Mouse (Mus musculus) intestine, embryonic 16.5 days (tissue): ENCODE measurements around the gene Meox1. TPM values are rescaled to one million over a fixed set of nuclear protein-coding genes. Genes with fewer than 3 reads are reported as not detected.

Experiments
- ATAC-seq: fragments of 200-750 bp; cut with Nextera tagmentation; 2 replicates; pipeline ENCODE4 v1.8.0; 2017; ENCODE audit warnings: moderate TSS enrichment, moderate library complexity
- H3K27ac ChIP-seq: fragments of 300-500 bp; sonication (generic); 2 replicates; pipeline ENCODE4 v1.5.1; 2014; ENCODE audit warnings: mild to moderate bottlenecking, low read length
- H3K27me3 ChIP-seq: fragments of 300-500 bp; sonication (generic); replicated peaks from 2 replicates; pipeline ENCODE4 v1.6.1; 2014; ENCODE audit warnings: low read length, control low read depth, mixed read lengths; ENCODE audit not compliant: control insufficient read depth, insufficient read depth
- H3K36me3 ChIP-seq: fragments of 300-500 bp; sonication (generic); 2 replicates; pipeline ENCODE4 v1.6.1; 2014; ENCODE audit warnings: low read length, control low read depth; ENCODE audit not compliant: control insufficient read depth, insufficient read depth
- H3K4me1 ChIP-seq: fragments of 300-500 bp; sonication (generic); 2 replicates; pipeline ENCODE4 v1.6.1; 2014; ENCODE audit warnings: low read length, control low read depth, mixed read lengths; ENCODE audit not compliant: control insufficient read depth, insufficient read depth
- H3K4me2 ChIP-seq: fragments of 300-500 bp; sonication (generic); 2 replicates; pipeline ENCODE4 v1.6.1; 2014; ENCODE audit warnings: low read depth, low read length, control low read depth
- H3K4me3 ChIP-seq: fragments of 300-500 bp; sonication (generic); 2 replicates; pipeline ENCODE4 v1.5.1; 2014; ENCODE audit warnings: mild to moderate bottlenecking, low read length
- H3K9ac ChIP-seq: fragments of 300-500 bp; sonication (generic); 2 replicates; pipeline ENCODE4 v1.6.1; 2014; ENCODE audit warnings: low read depth, low read length
- H3K9me3 ChIP-seq: fragments of 300-500 bp; sonication (generic); 2 replicates; pipeline ENCODE4 v1.6.1; 2016; ENCODE audit warnings: low read length, control low read depth; ENCODE audit not compliant: control insufficient read depth
- WGBS: fragments of 180-500 bp; shearing (Covaris S2); extraction: QIAGEN DNeasy Blood & Tissue Kit; methylation state at CpG from one replicate; pipeline ENCODE4 v1.1.7; 2014; 5-methylcytosine and 5-hydroxymethylcytosine counted together
- polyA plus RNA-seq: library from polyadenylated mRNA; unstranded; fragments of >200 nt; fragmentation: Nextera tagmentation; extraction: Ambion mirVana; gene quantifications from 2 replicates; pipeline ENCODE4 v1.2.1, GENCODE M21; 2015

The Meox1 gene
- polyA plus RNA-seq, 1 experiment from 2014 or later: 5.0 TPM

- no peaks in the 10 kb centered on the region for H3K36me3 ChIP-seq
- peaks cover 28% of the 10 kb centered on the region for H3K4me1 ChIP-seq
- H3K27me3 ChIP-seq: peaks cover 11% of the 10 kb centered on the region; the same call in 1 of the 2 replicates
- peak overlapping the region; percentile 35; the same call in 1 of the 2 replicates for H3K27ac ChIP-seq
- WGBS: 80% methylated on average over 12 of the region's 12 CpGs
- H3K9me3 ChIP-seq: no peaks in the 10 kb centered on the region
- H3K4me2 ChIP-seq: no peak overlapping the region
- ATAC-seq: no peak
- no peak overlapping the region for H3K4me3 ChIP-seq
- H3K9ac ChIP-seq: no peak overlapping the region
Measured at GRCm38 (mm10) chr11:101886436-101886835, 7.7 kb downstream of the Meox1 start.

- Histone ChIP-seq H3K4me1 (peaks cover 29% of the 10 kb centered on the region), H3K36me3 (no peaks in the 10 kb centered on the region), H3K9me3 (no peaks in the 10 kb centered on the region), H3K4me2 (no peak overlapping the region), H3K9ac (no peak overlapping the region), H3K4me3 (no peak overlapping the region), H3K27me3 (peaks cover 11% of the 10 kb centered on the region; the same call in 1 of the 2 replicates), H3K27ac (peak overlapping the region; percentile 35)
- 56% methylated on average over 6 of the region's 6 CpGs for WGBS
- ATAC-seq: no peak
Measured at GRCm38 (mm10) chr11:101885881-101886319, 8.3 kb downstream of the Meox1 start.

GRCm38 (mm10) chr11:101885232-101885631 lies 8.9 kb downstream of the Meox1 start:
- ATAC-seq: peak; percentile 55; the same call in 1 of the 2 replicates
- peaks cover 34% of the 10 kb centered on the region for H3K4me1 ChIP-seq
- no peak overlapping the region for H3K9ac ChIP-seq

GRCm38 (mm10) chr11:101883911-101884310 lies 10.3 kb downstream of the Meox1 start:
- peaks cover 11% of the 10 kb centered on the region; the same call in 1 of the 2 replicates for H3K27me3 ChIP-seq
- WGBS: 74% methylated on average over 2 of the region's 2 CpGs
- H3K9ac ChIP-seq: no peak overlapping the region
- peaks cover 35% of the 10 kb centered on the region for H3K4me1 ChIP-seq
- ATAC-seq: no peak
- no peaks in the 10 kb centered on the region for H3K9me3 ChIP-seq
- peak overlapping the region; percentile 53 for H3K27ac ChIP-seq
- no peaks in the 10 kb centered on the region for H3K36me3 ChIP-seq
- no peak overlapping the region for H3K4me2 ChIP-seq
- H3K4me3 ChIP-seq: no peak overlapping the region

More at GRCm38 (mm10) chr11:101885232-101885631, 8.9 kb downstream of the Meox1 start:
- H3K9me3 ChIP-seq: no peaks in the 10 kb centered on the region
- H3K27me3 ChIP-seq: peaks cover 14% of the 10 kb centered on the region; the same call in 1 of the 2 replicates
- no peak overlapping the region for H3K4me2 ChIP-seq
- WGBS: 21% methylated on average over 6 of the region's 6 CpGs
- H3K27ac ChIP-seq: peak overlapping the region; percentile 57
- H3K36me3 ChIP-seq: no peaks in the 10 kb centered on the region
- no peak overlapping the region for H3K4me3 ChIP-seq

GRCm38 (mm10) chr11:101882500-101883290 lies 11.5 kb downstream of the Meox1 start:
- H3K27me3 ChIP-seq: peaks cover 14% of the 10 kb centered on the region
- H3K27ac ChIP-seq: no peak overlapping the region
- no peaks in the 10 kb centered on the region for H3K9me3 ChIP-seq
- H3K36me3 ChIP-seq: no peaks in the 10 kb centered on the region
- H3K4me2 ChIP-seq: no peak overlapping the region
- peaks cover 40% of the 10 kb centered on the region for H3K4me1 ChIP-seq
- 73% methylated on average over 11 of the region's 11 CpGs for WGBS
- no peak overlapping the region for H3K4me3 ChIP-seq
- H3K9ac ChIP-seq: no peak overlapping the region
- ATAC-seq: no peak

- WGBS: 3% methylated on average over 23 of the region's 24 CpGs
- no peaks in the 10 kb centered on the region for H3K36me3 ChIP-seq
- H3K9me3 ChIP-seq: no peaks in the 10 kb centered on the region
- H3K27ac ChIP-seq: peak overlapping the region; percentile 71
- H3K27me3 ChIP-seq: peaks cover 8% of the 10 kb centered on the region
- peak overlapping the region; percentile 34 for H3K4me3 ChIP-seq
- peak; percentile 74 for ATAC-seq
- H3K9ac ChIP-seq: peak overlapping the region; percentile 59
- H3K4me1 ChIP-seq: peaks cover 40% of the 10 kb centered on the region
- H3K4me2 ChIP-seq: peak overlapping the region; percentile 53
Measured at GRCm38 (mm10) chr11:101881604-101882071, 12.5 kb downstream of the Meox1 start.

GRCm38 (mm10) chr11:101881185-101881584 lies 13.0 kb downstream of the Meox1 start:
- Histone ChIP-seq H3K4me1 (peaks cover 39% of the 10 kb centered on the region), H3K9me3 (no peaks in the 10 kb centered on the region), H3K36me3 (no peaks in the 10 kb centered on the region), H3K9ac (peak overlapping the region; percentile 59; the same call in 1 of the 2 replicates), H3K27me3 (peaks cover 8% of the 10 kb centered on the region), H3K4me2 (peak overlapping the region; percentile 53), H3K4me3 (no peak overlapping the region), H3K27ac (peak overlapping the region; percentile 71)
- ATAC-seq: no peak
- 14% methylated on average over 7 of the region's 7 CpGs for WGBS

- Histone ChIP-seq H3K9me3 (no peaks in the 10 kb centered on the region), H3K4me1 (peaks cover 34% of the 10 kb centered on the region), H3K4me2 (no peak overlapping the region), H3K36me3 (no peaks in the 10 kb centered on the region), H3K27me3 (peaks cover 8% of the 10 kb centered on the region), H3K27ac (no peak overlapping the region), H3K4me3 (no peak overlapping the region), H3K9ac (no peak overlapping the region)
- WGBS: 70% methylated on average over 4 of the region's 4 CpGs
- ATAC-seq: no peak
Measured at GRCm38 (mm10) chr11:101879672-101880071, 14.5 kb downstream of the Meox1 start.

- H3K4me1 ChIP-seq: peaks cover 34% of the 10 kb centered on the region
- ATAC-seq: 0 out of 2 replicates have a peak, but pooled peaks have one; percentile 18
- WGBS: 46% methylated on average over 6 of the region's 6 CpGs
- no peak overlapping the region for H3K27ac ChIP-seq
- no peaks in the 10 kb centered on the region for H3K9me3 ChIP-seq
- H3K36me3 ChIP-seq: no peaks in the 10 kb centered on the region
- peaks cover 8% of the 10 kb centered on the region for H3K27me3 ChIP-seq
- H3K4me2 ChIP-seq: no peak overlapping the region
- H3K9ac ChIP-seq: no peak overlapping the region
- H3K4me3 ChIP-seq: no peak overlapping the region
Measured at GRCm38 (mm10) chr11:101878696-101879095, 15.5 kb downstream of the Meox1 start.
